Mouse (Mus musculus): ENCODE data around the gene Apold1. TPM values are rescaled to one million over a fixed set of nuclear protein-coding genes. Genes with fewer than 3 reads are reported as not detected.
A peak's percentile ranks its signal among the peaks of the same experiment; 100 is the strongest.

Gene Apold1
- total RNA-seq, 2 experiments from 2014 or later = 0.19 to 4.9 TPM

GRCm38 (mm10) chr6:135023379-135023778 lies 41.9 kb downstream of the Apold1 start:
- ATAC-seq (replicated peaks; ENCODE audit: low FRiP score, poor library complexity, severe bottlenecking) = no peak

- ATAC-seq (replicated peaks; ENCODE audit: low FRiP score, poor library complexity, severe bottlenecking) = no peak
Measured at GRCm38 (mm10) chr6:135024781-135025420, 43.4 kb downstream of the Apold1 start.

GRCm38 (mm10) chr6:135026232-135026631 lies 44.7 kb downstream of the Apold1 start:
- ATAC-seq (replicated peaks; ENCODE audit: low FRiP score, poor library complexity, severe bottlenecking) = peak; percentile 65

- no peak for ATAC-seq (replicated peaks; ENCODE audit: low FRiP score, poor library complexity, severe bottlenecking)
Measured at GRCm38 (mm10) chr6:135026755-135027154, 45.2 kb downstream of the Apold1 start.

GRCm38 (mm10) chr6:135029246-135029645 lies 47.7 kb downstream of the Apold1 start:
- no peak for ATAC-seq (replicated peaks; ENCODE audit: low FRiP score, poor library complexity, severe bottlenecking)

Other genes with a start within 250 kb of the Apold1 start
- 2.3 TPM in 1 of 2 replicates, not detected in the other for gene Dusp16, start 189.1 kb upstream of the Apold1 start, total RNA-seq (2015; ENCODE audit: low replicate concordance)
- gene Dusp16, start 189.1 kb upstream of the Apold1 start, total RNA-seq (2017; ENCODE audit: low replicate concordance) = 0.94 and 3.8 TPM in 2 replicates
- gene Crebl2, start 151.6 kb upstream of the Apold1 start, total RNA-seq (2015; ENCODE audit: low replicate concordance) = 23.0 and 23.2 TPM in 2 replicates
- 26.0 and 49.9 TPM in 2 replicates for gene Crebl2, start 151.6 kb upstream of the Apold1 start, total RNA-seq (2017; ENCODE audit: low replicate concordance)
- gene Gpr19, start 83.1 kb upstream of the Apold1 start, total RNA-seq (2015; ENCODE audit: low replicate concordance) = 2.7 and 5.0 TPM in 2 replicates
- gene Gpr19, start 83.1 kb upstream of the Apold1 start, total RNA-seq (2017; ENCODE audit: low replicate concordance) = 2.1 and 8.3 TPM in 2 replicates
- 256 and 258 TPM in 2 replicates for gene Cdkn1b, start 61.3 kb upstream of the Apold1 start, total RNA-seq (2015; ENCODE audit: low replicate concordance)
- gene Cdkn1b, start 61.3 kb upstream of the Apold1 start, total RNA-seq (2017; ENCODE audit: low replicate concordance) = 354 and 386 TPM in 2 replicates
- gene Ddx47, start 29.9 kb downstream of the Apold1 start, total RNA-seq (2015; ENCODE audit: low replicate concordance) = 29.8 and 34.9 TPM in 2 replicates
- gene Ddx47, start 29.9 kb downstream of the Apold1 start, total RNA-seq (2017; ENCODE audit: low replicate concordance) = 40.4 and 64.3 TPM in 2 replicates
- not detected in 2 replicates for gene Gprc5a, start 83.9 kb downstream of the Apold1 start, total RNA-seq (2015; ENCODE audit: low replicate concordance)
- gene Gprc5a, start 83.9 kb downstream of the Apold1 start, total RNA-seq (2017; ENCODE audit: low replicate concordance) = not detected in 2 replicates
- not detected in 2 replicates for gene Gprc5d, start 136.6 kb downstream of the Apold1 start, total RNA-seq (2015; ENCODE audit: low replicate concordance)
- not detected in 2 replicates for gene Gprc5d, start 136.6 kb downstream of the Apold1 start, total RNA-seq (2017; ENCODE audit: low replicate concordance)
- 96.6 and 108 TPM in 2 replicates for gene Fam234b, start 216.3 kb downstream of the Apold1 start, total RNA-seq (2015; ENCODE audit: low replicate concordance)
- gene Fam234b, start 216.3 kb downstream of the Apold1 start, total RNA-seq (2017; ENCODE audit: low replicate concordance) = 155 and 168 TPM in 2 replicates
- 72.1 and 87.8 TPM in 2 replicates for gene Hebp1, start 216.3 kb downstream of the Apold1 start, total RNA-seq (2015; ENCODE audit: low replicate concordance)
- gene Hebp1, start 216.3 kb downstream of the Apold1 start, total RNA-seq (2017; ENCODE audit: low replicate concordance) = 143 and 274 TPM in 2 replicates